ENCODE assay signal across 10 mouse cellular contexts in the genomic region with DNA sequence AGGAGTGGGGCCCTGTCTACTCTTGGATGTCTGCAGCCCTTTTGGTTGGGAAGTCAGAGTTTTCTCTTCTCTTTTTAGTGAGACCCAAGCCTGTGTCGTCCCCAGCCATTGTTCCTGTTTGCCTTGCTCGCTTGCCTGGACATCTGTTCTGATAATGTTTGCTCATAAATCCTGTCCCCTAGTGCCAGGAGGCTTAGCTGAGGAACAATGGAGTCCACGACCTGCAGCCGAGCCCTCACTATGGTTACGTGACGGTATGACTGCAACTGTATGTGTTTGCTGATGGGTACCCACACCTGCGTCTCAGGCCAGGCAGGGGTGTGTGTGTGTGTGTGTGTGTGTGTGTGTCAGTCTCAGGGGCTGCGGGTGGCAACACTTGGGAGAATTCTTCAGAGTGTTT. TPM values are rescaled to one million over a fixed set of nuclear protein-coding genes. Genes with fewer than 3 reads are reported as not detected.
DNase-seq lines count a peak whose midpoint lies in the region; ATAC-seq and TF ChIP-seq lines count a peak whose summit lies in the region.
"Had no signal": no experiment of that assay in that cellular context is flagged by ENCODE, and none has a peak within 500 bp of the region (broad histone marks: within the 10 kb centered on the region; RNA-seq: fewer than 3 reads in every experiment).

No protein-coding gene starts in this region.

- TF ChIP-seq CTCF in heart, adult 2 months (IDR thresholded peaks at IDR 0.05) = no peak

- ATAC-seq in embryonic facial prominence, embryonic 13.5 days (ENCODE audit: insufficient number of reproducible peaks, insufficient read depth, low FRiP score, low TSS enrichment, low read depth) = no peak
- 0 out of 2 replicates have a peak, but pooled peaks have one; percentile 18 for ATAC-seq in neural tube, embryonic 13.5 days (ENCODE audit: low read depth)

- H3K79me2 ChIP-seq in heart, adult 2 months (replicated peaks; ENCODE audit: control insufficient read depth, insufficient read depth, low read length) = no peaks in the 10 kb centered on the region; the same call in 1 of the 2 replicates

- no peak for TF ChIP-seq POLR2A in heart, adult 2 months (IDR thresholded peaks at IDR 0.05; ENCODE audit: insufficient read depth, low read depth, low read length)

- no peak for DNase-seq in heart, adult 2 months
- DNase-seq in heart, postnatal 10 days = no peak
- DNase-seq in limb, embryonic 10.5 days (ENCODE audit: low spot score) = no peak
- no peak for DNase-seq in layer of hippocampus, postnatal 25 days (ENCODE audit: extremely low spot score in 1 of 2, low spot score in 1 of 2)
- no peak for DNase-seq in thymus, postnatal 10 days (ENCODE audit: low spot score in 2 of 2)
- no peak for DNase-seq in layer of hippocampus, adult 18-20 months (ENCODE audit: low spot score in 2 of 2)
- DNase-seq: gastrocnemius, postnatal 10 days had no signal

- 42% methylated on average over 8 of the region's 8 CpGs for WGBS in heart, adult 2 months
- 84% methylated on average over 8 of the region's 8 CpGs for WGBS in embryonic facial prominence, embryonic 13.5 days
- 38% methylated on average over 8 of the region's 8 CpGs for WGBS in limb, embryonic 10.5 days
- 10% methylated on average over 8 of the region's 8 CpGs for WGBS in neural tube, embryonic 13.5 days

- TF ChIP-seq EP300 in heart, adult 2 months (IDR thresholded peaks at IDR 0.05; ENCODE audit: insufficient read depth, low read depth, low read length) = no peak

- H3K36me3 ChIP-seq in heart, adult 2 months (ENCODE audit: control insufficient read depth, insufficient read depth, low read length) = peaks cover 4% of the 10 kb centered on the region
- peaks cover 5% of the 10 kb centered on the region; the same call in 1 of the 2 replicates for H3K36me3 ChIP-seq in embryonic facial prominence, embryonic 13.5 days
- peaks cover 5% of the 10 kb centered on the region for H3K36me3 ChIP-seq in limb, embryonic 10.5 days
- H3K36me3 ChIP-seq in neural tube, embryonic 13.5 days = no peaks in the 10 kb centered on the region

- H3K4me2 ChIP-seq in embryonic facial prominence, embryonic 13.5 days = no peak overlapping the region
- no peak overlapping the region for H3K4me2 ChIP-seq in neural tube, embryonic 13.5 days
- H3K4me2 ChIP-seq: limb, embryonic 12.5 days had no signal

- intact Hi-C loops in heart, adult 2 months (cut with DNase I) = no loop called here
- intact Hi-C loops in heart, postnatal 10 days (cut with DNase I) = no loop called here

- no peaks in the 10 kb centered on the region for H3K27me3 ChIP-seq in heart, adult 2 months (ENCODE audit: control insufficient read depth, insufficient read depth, low read length)
- no peaks in the 10 kb centered on the region for H3K27me3 ChIP-seq in embryonic facial prominence, embryonic 13.5 days
- no peaks in the 10 kb centered on the region for H3K27me3 ChIP-seq in limb, embryonic 10.5 days (ENCODE audit: low read depth, poor library complexity, severe bottlenecking)
- no peaks in the 10 kb centered on the region for H3K27me3 ChIP-seq in neural tube, embryonic 13.5 days

- H3K9ac ChIP-seq in heart, adult 2 months (ENCODE audit: low read depth, low read length) = no peak overlapping the region
- H3K9ac ChIP-seq in embryonic facial prominence, embryonic 13.5 days = no peak overlapping the region
- H3K9ac ChIP-seq in neural tube, embryonic 13.5 days = no peak overlapping the region
- H3K9ac ChIP-seq: limb, embryonic 12.5 days had no signal

- H3K4me1 ChIP-seq in heart, adult 2 months (ENCODE audit: control insufficient read depth, insufficient read depth, low read length) = peaks cover 44% of the 10 kb centered on the region
- peaks cover 58% of the 10 kb centered on the region for H3K4me1 ChIP-seq in embryonic facial prominence, embryonic 13.5 days
- H3K4me1 ChIP-seq in limb, embryonic 10.5 days = peaks cover 86% of the 10 kb centered on the region
- H3K4me1 ChIP-seq in neural tube, embryonic 13.5 days (replicated peaks) = peaks cover 86% of the 10 kb centered on the region

- H3K4me3 ChIP-seq in heart, adult 2 months = no peak overlapping the region
- no peak overlapping the region for H3K4me3 ChIP-seq in embryonic facial prominence, embryonic 13.5 days
- H3K4me3 ChIP-seq in limb, embryonic 10.5 days = no peak overlapping the region
- no peak overlapping the region for H3K4me3 ChIP-seq in neural tube, embryonic 13.5 days
- H3K4me3 ChIP-seq: limb, embryonic 12.5 days had no signal

- no peaks in the 10 kb centered on the region for H3K9me3 ChIP-seq in embryonic facial prominence, embryonic 13.5 days
- H3K9me3 ChIP-seq in limb, embryonic 10.5 days (replicated peaks) = no peaks in the 10 kb centered on the region
- H3K9me3 ChIP-seq in neural tube, embryonic 13.5 days = no peaks in the 10 kb centered on the region

- H3K27ac ChIP-seq in heart, adult 2 months = peak overlapping the region; percentile 31
- H3K27ac ChIP-seq in embryonic facial prominence, embryonic 13.5 days = 0 out of 2 replicates have a peak overlapping the region, but pooled peaks have one; percentile 28
- H3K27ac ChIP-seq in limb, embryonic 10.5 days = peak overlapping the region; percentile 66
- peak overlapping the region; percentile 89 for H3K27ac ChIP-seq in neural tube, embryonic 13.5 days (replicated peaks)
- H3K27ac ChIP-seq: limb, embryonic 12.5 days had no signal

RNA-seq across cellular contexts. Expression of gene Cuedc1, which starts 44.5 kb away (rescaled TPM):
- 10 to 100 TPM; 49.8 to 55.0 TPM for total RNA-seq in heart, adult 2 months (2021)
- polyA plus RNA-seq in heart, adult 2 months (2012; rRNA removed) = 36.2 and 38.7 TPM in 2 replicates
- 10 to 100 TPM; 45.6 to 48.4 TPM for total RNA-seq in heart, postnatal 10 days (2021)
- polyA plus RNA-seq in embryonic facial prominence, embryonic 13.5 days (2015; fragmentation: Nextera tagmentation; extraction: Ambion mirVana) = 34.9 and 40.3 TPM in 2 replicates
- 15.0 and 22.6 TPM in 2 replicates for polyA plus RNA-seq in limb, embryonic 10.5 days (2016; fragmentation: Nextera tagmentation; extraction: Ambion mirVana)
- polyA plus RNA-seq in neural tube, embryonic 13.5 days (2015; fragmentation: Nextera tagmentation; extraction: Ambion mirVana) = 51.3 and 59.1 TPM in 2 replicates
- total RNA-seq in layer of hippocampus, postnatal 25 days (2021) = 10 to 100 TPM; 26.0 to 33.3 TPM
- total RNA-seq in layer of hippocampus, adult 18-20 months (2021) = 10 to 100 TPM; 27.9 to 31.8 TPM

Comparison
In these comparisons a context has a peak if more than half of its experiments do, and no peak if none do; other contexts are left out.
1. H3K27ac ChIP-seq: peak in every context shown above with its lines; median percentile 89 in neural tube, embryonic 13.5 days; 66 in limb, embryonic 10.5 days; 31 in heart, adult 2 months; 28 in embryonic facial prominence, embryonic 13.5 days.